Mouse (Mus musculus) layer of hippocampus, postnatal 25 days (tissue): ENCODE measurements at regions not wholly inside any gene's neighbourhood (a gene's known extent, or its start where the extent isn't known, plus 50 kb on each side); places are given as distances from the start of the nearest gene placed in this dataset.

Source experiments
- DNase-seq, 2 experiments: peaks; one replicate each; pipeline ENCODE4 v3.0.0; 2022; ENCODE audit warnings: mixed read lengths in 2 of 2, low spot score in 1 of 2; ENCODE audit errors: extremely low spot score in 1 of 2

DNA sequence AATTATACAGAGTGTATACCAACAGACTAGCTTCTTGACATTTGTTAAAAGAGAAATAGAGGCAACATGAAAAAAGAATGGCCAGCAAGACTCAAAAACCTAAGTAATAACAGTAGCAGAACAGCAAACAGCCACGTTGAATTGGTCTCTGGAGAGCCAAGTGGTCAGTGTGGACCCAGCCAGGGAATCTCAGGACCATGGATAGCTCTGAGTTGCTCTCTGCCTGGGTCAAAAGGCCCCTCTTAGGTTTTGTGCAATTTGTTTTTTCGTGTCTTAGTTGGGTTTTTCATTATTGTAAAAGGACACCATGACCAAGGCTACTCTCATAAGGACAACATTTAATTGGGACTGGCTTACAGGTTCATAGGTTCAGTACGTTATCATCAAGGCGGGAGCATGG, 60.8 kb upstream of the Lclat1 start:
- DNase-seq = no peak

DNA sequence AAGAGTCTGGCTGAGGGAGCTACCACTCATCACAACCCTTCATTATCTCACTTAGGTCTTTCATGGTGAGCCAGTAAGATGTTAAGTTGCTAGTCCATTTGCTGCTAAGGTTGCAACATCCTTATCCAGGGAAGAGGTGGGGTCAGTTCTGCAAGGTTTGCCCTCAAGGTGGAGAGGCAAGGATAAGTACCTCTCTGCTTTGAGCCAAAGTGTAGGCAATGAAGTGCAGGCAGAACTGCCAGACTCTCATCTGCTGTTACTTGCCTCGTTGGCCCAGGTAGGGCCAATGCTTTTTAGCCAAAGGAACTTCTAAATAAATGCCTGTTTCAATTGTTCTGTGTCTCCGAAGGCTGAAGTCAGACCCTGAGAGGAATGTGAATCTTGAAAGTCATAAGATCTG, 59.6 kb upstream of the Lclat1 start:
- DNase-seq = no peak

- no peak for DNase-seq
Measured at GRCm38 (mm10) chr17:73052956-73053355, 54.8 kb upstream of the Lclat1 start.

- DNase-seq = no peak
Measured at GRCm38 (mm10) chr17:73053479-73054215, 54.1 kb upstream of the Lclat1 start.

DNA sequence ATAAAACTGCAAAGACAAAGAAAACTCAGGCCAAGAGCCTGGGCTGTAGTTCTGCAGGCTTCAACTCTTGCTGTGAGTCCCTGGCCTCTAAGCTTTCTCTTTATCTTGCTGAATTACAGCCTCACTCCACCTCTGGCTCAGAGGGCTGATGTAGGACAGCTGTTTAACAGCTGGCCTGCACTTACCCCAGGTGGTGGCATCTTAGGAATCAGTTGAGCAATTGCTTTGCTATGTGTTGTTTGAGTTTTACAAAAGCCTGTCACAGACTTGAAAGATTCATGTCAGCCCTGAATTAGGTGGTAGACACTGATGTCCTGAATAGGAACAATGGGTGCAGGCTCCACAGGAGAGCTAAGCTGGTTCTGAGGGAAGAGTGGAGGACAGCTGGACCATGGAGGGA, 53.6 kb upstream of the Lclat1 start:
- DNase-seq = no peak

DNA sequence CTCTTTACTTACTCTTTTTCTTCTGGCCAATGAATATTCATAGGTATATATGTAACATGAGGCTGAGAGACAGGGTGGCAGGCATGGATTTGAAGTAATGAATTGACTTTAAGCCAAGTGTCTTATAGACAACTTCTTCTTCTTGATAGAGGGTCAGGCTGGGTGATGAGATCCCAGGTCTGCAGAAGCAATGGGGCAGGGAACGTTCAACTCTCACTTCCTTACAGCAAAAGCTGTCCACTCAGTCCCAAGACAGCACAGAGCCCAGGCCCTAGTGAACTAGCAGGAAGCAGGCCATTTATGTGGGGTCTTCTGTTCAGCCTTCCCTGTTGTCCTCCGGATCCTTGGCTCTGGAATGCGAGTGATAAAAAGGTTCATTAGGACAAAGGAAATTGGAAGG, 52.6 kb upstream of the Lclat1 start:
- no peak for DNase-seq

GRCm38 (mm10) chr17:73055611-73056010, 52.2 kb upstream of the Lclat1 start:
- DNase-seq = no peak

- DNase-seq = no peak
Measured at GRCm38 (mm10) chr17:73056616-73057015, 51.2 kb upstream of the Lclat1 start.
